Mouse (Mus musculus): ENCODE measurements around the gene Lman2.

The Lman2 gene

DNA sequence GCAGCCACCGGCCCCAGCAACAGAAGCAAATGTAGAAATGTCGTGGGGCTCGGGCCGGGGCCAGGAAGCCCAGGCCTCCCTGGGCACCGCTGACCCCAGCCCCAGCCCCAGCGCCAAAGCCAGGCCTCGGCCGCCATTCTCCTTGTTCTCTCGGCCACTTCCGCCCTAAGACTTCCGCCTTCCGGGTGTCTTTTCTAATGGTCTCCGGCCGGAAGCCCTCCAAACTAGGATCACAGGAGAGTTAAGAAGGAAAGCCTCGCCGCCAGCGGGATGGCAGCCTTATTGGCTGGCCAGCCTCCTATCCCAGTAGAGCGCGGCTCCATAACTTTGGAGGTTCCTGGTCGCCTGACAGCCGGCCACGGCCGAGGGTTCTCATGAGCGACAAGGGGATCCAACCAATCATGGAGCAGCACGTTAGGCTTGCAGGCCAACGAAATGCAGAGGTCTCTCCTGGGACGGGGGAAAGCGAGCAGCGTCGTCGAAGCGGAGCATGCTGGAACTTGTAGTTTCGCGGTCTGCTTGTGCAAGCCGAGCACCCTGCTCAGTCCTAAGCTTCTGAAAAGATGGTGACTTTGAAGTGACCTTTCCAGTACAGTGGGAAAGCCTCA lies at the start of gene Lman2:
TSS of gene Lman2 (minus strand) at position 331 of the 608 bp plus-strand sequence.
- peak; percentile 100 for DNase-seq (ENCODE audit: low read depth, low spot score)

DNA sequence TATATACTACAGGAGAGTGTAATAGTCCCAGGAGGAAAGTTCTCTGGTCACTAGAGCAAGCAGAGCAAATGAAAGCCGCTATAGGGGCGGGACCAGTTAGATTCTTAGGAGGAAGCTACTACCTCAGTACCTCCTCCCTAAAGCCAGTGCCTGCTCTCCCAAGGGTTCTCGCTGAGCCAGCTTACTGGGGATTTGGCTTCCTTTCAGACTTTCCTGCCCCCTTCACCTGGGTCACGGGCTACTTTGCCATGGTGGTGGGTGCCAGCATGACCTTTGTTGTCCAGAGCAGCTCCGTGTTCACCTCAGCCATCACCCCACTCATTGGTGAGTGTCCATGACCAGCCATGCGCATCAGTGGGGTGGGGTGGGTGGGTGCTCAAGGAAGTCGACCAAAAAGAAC lies 49.2 kb upstream of the Lman2 start:
- DNase-seq (ENCODE audit: low read depth, low spot score): no peak

DNA sequence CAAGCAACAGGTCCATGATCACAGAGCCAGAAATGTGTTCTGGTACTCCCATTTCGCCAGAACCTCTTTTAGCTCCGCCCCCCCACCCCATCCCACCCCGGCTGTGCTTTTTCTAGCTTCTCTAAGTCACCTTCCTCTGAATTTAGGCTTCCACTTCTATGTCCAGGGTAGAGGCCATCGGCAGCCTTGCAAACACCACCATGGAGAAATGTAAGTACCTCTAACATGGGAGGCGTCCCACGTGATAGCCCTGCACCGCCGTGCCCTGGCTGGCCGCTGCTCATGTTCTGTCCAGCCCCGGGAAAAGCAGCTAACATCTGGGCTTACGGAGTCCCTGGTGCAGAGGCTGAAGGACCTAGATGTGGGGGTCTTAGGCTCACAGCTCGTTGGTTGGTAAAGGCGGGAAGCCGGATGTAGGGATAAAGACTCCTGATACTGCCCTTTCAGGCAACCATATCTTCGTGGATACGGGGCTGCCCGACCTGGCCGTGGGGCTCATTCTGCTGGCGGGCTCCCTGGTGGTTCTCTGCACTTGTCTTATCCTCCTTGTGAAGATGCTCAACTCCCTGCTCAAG lies 46.0 kb upstream of the Lman2 start:
- no peak for DNase-seq (ENCODE audit: low read depth, low spot score)

DNA sequence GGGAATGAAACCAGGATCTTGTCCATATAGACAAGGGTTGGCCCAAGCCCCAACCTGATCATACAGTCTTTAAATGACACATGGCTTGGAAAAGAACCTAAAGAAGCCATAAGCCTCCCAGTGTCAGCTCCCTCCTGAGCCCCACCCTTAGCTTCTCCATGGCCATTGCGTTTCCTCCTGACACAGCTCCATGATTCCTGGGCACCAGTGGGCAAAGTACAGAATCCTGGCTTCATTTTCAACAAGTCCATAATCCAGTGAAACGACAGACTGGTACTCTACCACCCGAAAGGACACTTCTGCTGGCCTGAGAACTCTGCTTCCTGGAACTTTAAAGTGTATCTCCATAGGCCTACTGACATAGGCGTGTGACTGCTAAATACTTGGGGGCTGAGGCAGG lies 44.8 kb upstream of the Lman2 start:
- no peak for DNase-seq (ENCODE audit: low read depth, low spot score)

DNA sequence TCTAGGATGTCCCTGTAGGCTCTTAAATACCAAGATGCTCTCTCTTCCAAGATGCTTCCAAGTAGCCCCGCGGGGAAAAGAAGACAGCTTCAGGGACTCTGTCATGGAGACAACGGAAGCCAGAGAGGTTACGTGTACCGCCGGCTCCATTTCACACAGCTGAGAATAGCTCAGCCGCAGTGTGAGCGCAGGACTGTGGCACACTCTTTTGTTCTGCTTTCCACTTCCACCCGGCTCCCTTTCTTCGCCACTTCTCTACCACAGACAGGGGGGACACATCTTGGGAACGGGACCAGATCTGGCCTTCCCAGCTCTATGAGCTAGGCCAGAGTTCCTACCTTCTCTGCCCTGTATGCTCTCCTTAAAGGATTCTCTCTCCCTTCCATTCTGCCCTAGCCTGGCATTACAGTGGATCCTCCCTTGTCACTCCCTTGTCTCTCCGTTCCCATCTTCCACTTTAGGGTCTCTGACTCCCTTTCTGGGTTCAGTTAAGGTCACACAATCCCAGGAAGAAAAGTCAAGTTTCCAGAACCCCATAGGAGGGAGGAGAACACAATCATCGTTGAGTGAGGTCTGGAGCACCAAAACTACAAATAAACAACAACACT lies 43.3 kb upstream of the Lman2 start:
- no peak for DNase-seq (ENCODE audit: low read depth, low spot score)

DNA sequence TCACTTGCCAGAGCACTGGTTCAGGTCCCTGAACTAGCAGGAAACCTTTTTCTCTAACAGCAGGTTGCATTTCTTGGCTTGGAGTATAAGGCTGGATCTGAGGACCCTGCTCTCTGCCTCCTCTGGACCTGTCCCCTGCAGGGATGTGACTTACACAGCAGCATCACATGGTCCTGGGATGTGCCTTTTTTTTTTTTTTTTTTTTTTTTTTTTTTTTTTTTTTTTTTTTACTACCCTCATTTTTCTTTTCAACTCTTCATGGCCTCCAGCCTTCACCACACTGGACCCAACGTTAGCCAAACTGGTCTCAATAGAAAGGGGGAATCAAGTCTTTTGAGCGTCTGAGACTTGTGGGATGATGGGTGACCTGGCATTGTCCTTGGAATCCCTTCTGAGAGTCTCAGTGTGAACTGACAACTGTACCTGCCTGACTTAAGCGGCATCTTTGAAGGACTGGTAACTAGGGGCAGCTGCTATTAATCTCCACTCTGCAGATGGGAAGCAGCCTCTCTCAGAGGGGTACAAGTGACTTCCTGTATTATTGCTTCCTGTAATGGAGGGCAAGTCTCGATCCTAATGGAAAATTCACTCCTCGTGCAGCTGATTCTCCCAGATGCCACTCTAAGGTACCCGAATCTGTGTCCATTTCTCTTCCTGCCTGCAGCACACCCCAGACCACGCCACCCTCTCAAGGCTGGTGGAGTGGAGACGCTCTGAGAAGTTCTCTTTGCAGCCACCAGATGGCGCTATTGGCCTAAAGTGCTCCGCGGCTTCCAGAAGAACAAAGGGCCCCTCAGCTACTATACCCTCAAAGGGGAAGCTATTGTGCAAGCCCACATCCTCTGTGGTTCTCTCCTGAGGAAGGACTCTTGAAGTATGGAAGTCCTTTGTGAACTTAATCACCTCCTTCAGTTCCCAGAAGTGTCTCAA lies 42.5 kb upstream of the Lman2 start:
- peak; percentile 89 for DNase-seq (ENCODE audit: low read depth, low spot score)

DNA sequence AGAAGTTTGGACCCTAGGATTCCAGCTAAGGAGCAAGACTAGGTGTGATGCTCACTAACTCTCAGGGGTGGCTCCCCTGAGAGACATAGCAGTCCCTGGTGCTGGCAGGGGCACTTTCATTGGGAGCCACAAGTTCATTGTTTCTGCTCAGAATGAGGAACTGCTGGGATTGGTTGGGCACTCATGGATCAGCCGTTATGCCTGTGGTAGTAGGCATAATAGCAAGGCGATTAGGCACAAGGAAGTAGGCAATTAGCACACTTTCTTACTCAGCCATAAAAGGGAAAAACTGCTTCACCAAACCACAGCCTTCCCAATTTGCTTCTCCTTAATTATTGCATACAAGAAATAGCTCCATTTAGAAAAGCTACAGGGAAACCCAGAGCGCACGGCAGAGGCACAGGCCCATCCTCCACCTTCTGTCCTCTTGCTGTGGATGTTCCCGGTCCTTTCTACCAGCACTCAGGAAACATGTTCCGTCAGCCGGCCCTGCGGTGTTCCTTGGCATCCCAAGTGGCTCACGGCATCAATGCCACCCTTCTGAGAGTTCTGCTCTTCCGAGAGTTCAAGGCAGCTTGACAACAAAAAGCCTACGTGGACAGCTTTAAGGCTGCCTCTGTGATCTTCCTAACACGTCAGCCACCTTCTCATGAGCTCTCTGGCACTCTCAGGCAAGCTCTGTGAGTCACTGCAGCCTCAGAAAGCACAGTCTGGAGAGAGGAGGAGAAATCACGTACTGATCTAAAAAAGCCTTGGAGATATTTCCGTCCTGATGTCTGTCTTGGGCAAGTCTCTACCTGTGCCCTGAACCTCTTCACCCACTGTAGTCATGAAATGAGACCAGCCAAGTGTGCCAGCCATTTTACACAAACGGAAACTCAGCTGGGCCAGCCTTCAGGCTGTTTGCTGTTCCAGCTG lies 41.6 kb upstream of the Lman2 start:
- DNase-seq (ENCODE audit: low read depth, low spot score): peak; percentile 93

DNA sequence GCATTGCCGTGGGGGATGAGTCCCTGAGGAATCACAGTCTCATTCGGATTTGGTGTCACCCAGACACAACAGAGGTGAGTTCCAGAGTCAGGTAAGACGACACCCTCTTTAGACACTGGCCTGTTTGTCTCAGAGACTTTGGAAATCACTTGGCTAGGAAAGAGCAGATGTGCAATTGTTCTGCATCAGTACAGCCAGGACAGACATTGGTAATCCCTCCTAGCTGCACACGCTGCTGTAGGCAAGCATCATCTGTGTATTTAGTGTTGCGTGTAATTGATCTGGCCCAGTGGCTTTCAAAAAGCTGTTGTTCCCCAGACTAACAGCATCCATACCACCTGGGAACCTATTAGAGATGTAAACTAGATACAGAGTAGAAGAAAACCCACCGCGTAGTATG lies 40.7 kb upstream of the Lman2 start:
- no peak for DNase-seq (ENCODE audit: low read depth, low spot score)

DNA sequence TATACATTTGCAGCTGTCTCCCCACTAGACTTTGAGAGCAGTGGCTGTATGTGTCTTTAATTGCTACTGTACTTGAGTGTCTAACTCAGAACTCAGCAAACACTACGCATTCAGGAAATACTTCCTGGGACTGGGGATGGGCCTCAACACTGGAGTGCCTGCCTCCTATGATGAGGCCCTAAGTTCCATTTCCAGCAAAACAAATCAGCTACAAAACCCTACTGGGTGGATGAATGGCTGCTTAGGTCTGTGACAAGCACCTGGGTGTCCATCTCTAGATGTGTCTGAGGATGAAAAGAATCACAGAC lies 37.4 kb upstream of the Lman2 start:
- no peak for DNase-seq (ENCODE audit: low read depth, low spot score)

DNA sequence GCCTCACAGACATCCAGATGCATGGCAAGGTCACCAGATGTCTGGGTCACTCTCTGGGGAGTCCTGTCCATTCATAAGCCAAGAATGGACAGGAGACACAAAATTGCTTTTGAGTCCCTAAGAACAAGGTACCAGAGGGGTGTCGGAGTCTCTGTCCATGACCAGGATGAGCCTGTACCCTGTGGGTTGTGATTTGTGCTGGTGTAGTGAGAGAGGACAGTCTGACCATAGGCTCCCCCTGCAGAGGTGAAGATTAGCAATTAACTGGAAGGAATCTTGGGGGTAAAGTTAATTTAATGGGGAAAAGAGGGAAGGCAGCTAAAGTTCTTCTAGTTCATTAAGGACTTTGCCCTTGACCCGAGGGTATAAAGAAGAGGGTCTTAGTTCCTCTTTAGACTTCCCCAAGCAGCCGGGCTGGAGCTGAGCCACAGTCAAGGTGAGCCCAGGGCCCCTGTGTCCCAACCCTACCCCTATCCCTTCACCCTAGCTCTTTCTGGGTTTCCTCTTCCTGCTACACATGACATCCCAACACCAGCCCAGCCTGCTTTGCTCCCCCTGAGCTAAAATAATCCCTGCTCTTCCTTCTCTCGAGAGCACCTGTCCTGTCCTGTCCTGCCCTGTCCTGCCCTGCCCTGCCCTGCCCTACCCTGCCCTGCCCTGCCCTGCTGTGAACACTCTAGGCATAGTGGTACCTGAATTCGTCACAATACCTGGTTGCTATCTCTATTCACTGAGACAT lies 36.9 kb upstream of the Lman2 start:
- DNase-seq (ENCODE audit: low read depth, low spot score): no peak

DNA sequence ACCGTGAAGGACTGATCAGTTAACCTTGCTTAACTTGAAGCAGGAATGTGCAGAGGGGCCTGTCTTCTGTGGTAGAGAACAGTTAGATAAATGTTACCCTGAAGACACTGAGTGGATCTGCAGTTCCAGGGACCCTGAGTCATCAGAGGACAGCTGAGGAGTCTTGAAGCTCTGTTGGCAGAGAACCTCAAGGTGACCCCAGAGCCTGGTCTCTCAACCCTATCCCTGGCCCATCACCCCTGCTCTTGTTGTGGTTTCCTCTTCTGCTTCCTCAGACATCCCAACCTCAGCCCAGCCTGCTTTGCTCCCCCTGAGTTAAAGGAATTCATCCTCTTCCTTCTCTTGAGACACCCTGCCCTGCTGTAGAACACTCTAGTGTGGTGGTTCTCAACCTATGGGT lies 35.5 kb upstream of the Lman2 start, which contains the start of gene Slc34a1:
TSS of gene Slc34a1 (plus strand) at position 100 of the 400 bp plus-strand sequence.
- DNase-seq (ENCODE audit: low read depth, low spot score): no peak

DNA sequence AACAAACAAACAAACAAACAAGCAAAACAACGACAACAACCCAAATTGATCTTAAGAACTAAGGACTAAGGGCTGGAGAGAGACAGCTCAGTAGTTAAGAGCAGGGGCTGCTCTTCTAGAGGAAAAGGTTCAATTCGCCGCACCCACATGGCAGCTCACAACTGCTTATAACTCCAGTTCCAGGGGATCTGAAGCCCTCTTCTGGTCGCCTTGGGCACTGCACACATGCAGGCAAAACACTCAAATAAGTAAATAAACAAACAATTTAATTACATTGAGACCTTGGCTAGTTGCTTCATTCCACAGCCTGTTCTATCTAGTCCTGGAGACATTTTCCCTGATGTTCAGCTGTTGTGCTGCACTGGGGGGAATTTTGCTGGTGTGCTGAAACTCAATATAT lies 30.4 kb upstream of the Lman2 start:
- no peak for DNase-seq (ENCODE audit: low read depth, low spot score)

DNA sequence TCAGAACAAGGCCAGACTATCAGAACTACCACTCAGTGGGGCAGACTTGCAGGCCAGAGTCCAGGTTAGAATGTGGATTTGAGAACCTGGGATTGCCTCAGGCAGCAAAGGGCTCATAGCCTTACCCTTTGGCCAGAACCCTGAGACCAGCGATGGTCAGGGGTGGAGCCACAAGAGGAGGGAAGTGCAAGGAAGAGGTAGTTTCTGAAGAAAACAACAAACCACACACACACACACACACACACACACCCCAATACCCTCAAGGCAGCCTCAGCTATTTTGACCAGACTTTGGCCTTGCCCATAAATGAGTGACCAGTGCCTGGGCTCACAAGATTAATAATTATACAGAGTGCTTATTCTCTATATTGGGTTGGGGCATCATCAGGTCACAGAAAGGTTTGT lies 29.0 kb upstream of the Lman2 start:
- DNase-seq (ENCODE audit: low read depth, low spot score): no peak

DNA sequence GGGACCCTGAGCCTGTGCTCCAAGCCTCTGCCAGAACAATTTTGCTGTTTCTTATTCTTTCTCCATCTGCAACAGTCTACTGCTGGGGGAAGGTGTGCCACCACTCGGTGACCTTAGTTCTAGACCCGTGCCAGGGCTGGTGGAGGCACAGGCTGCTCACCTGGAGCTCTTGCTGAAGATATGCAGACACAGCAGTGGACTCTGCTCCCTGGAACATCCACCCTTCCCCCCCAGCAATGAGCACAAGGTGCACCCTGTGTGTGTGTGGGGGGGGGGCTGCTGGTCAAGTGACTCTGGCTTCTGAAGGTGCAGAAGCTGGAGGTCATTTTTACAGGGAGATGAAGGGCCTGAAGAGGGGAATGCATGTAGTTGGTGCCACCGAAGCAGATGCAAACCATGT lies 28.1 kb upstream of the Lman2 start:
- DNase-seq (ENCODE audit: low read depth, low spot score): no peak

DNA sequence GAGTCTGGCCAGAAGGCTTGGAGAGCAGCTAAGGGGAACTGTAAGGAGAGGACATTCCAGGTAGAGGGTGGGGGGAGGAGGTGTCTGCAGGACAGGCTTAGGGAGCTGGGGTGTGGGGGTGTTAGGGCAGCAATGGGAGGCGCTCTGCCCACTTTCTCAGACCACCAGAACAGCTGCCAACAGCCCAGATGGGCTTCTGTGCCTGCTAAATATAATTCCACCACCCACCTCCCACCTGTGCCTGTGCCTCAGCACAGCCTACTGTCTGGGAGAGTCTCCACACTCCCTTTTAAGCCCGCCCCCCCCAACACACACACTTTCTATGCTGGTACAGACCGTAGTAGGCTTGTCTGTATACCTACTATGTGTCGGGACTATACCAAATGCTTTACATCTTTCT lies 19.2 kb upstream of the Lman2 start:
- DNase-seq (ENCODE audit: low read depth, low spot score): peak; percentile 89

DNA sequence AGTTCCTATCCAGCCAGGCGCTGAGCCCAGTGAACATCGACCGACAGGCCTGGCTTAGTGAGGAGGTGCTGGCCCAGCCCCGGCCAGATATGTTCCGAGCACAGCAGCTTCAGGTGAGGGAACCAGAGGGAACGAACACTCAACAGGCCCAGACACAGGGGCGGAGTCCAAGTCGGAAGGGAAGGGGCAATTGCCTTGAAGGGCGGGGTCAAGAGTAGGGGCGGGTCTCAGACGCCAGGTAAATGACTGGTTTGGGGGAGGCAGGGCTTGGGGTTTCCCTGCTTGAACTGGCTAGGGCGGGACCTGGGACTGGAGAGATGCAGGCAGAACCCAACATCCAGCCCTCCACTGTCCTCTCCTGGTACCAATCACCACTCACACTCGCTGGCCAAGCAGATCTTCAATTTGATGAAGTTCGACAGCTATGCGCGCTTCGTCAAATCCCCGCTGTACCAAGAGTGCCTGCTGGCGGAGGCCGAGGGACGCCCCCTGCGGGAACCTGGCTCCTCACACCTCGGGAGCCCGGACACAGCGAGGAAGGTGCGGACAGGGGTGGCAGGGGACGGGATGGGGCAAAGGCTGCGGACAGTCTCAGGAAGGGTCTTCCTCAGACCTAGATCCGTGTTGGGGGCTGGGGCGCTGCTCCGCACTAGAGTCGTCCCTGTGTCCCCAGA lies 16.5 kb upstream of the Lman2 start:
- DNase-seq (ENCODE audit: low read depth, low spot score): no peak

DNA sequence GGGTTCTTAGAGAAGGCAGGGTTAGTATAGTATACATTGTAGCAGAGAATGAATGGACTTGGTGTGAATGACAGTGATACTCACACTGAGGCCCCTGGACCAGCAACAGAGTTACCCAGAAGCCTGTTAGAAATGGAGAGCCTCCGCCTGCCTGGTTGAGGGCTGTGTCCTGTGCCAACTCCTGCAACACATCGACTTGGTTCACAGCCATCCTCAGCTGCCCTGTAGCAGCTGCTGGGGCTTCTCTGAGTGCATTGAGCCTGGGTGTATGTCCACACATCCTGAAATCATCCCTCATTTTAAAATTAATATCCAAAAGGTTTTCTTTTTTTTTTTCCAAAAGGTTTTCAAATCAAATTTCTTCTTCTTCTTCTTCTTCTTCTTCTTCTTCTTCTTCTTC lies 13.3 kb upstream of the Lman2 start:
- peak; percentile 47 for DNase-seq (ENCODE audit: low read depth, low spot score)

DNA sequence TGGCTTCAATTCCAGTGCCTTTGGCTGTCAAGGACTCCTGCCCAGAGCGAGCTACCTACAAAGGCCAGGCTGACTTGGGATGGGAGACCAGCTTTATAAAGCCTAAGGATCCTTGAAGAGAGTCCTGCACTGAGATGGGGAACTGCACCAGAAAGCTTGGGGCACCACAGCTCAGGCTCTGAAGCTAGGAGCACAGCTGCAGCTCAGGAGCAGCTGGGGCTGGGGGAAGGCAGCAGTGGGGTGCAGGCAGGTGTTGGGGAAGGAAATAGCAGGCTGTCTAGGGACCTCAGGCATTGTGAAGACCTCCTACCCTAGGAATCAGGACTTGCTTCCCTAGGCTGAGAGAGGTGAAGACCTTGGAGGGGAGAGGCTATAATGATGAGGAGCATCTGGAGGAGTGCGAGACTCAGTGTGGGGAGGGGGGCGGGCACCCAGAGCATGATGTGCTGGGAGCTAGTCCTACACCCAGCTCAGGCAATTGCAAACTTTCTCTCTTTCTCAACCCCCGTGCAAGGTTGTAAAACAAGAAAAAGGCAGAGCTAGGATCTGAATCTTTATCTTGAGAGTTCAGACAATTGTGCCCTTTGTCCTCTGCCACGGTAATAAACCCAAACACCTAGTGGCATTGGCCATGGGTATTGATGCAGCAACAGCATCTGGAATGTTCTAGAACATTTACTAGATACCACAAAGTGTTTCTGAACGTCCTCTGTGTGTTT lies 11.8 kb upstream of the Lman2 start:
- DNase-seq (ENCODE audit: low read depth, low spot score): no peak

DNA sequence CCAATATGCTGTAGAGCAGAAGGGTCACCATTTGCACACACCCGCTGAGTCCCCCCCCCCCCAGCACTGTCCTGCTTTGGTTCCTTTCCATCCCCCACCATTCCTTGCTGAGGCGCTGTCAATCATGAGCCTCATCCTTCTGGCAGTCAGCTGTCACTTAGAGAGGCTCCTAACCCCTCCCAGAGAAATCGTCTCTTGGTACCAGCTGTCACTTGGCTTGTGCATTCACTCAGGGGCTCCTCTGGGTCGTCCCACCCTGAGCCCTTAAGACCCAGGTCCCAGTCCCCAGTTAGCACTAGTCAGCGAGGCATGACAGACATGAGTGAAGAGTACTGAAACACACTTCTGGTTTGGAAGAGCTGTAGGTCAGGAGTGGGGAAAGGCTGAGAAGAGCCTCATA lies 9.2 kb upstream of the Lman2 start:
- DNase-seq (ENCODE audit: low read depth, low spot score): no peak

All from brain, adult 2 months (tissue).